Mouse (Mus musculus) WW6 (cell line): ENCODE measurements around the gene Lcn12.

ENCODE experiments used
- DNase-seq: peaks from one replicate; pipeline ENCODE4 v3.0.0-alpha.2; 2013; ENCODE audit warnings: low read depth, low spot score

Lcn12 gene

GRCm38 (mm10) chr2:25496462-25496861 is 2.8 kb upstream of the Lcn12 start:
- DNase-seq, result no peak

- no peak for DNase-seq
Observed at GRCm38 (mm10) chr2:25492988-25493387, 723 bp downstream of the Lcn12 start.

- DNase-seq, result no peak
Observed at GRCm38 (mm10) chr2:25488671-25489068, 5.0 kb downstream of the Lcn12 start.

- no peak for DNase-seq
Observed at GRCm38 (mm10) chr2:25487965-25488670, 5.6 kb downstream of the Lcn12 start.

- no peak for DNase-seq
Observed at GRCm38 (mm10) chr2:25484901-25485647, 8.6 kb downstream of the Lcn12 start.

GRCm38 (mm10) chr2:25482969-25483368 is 10.7 kb downstream of the Lcn12 start:
- no peak for DNase-seq

GRCm38 (mm10) chr2:25480541-25480940 is 13.2 kb downstream of the Lcn12 start:
- no peak for DNase-seq

GRCm38 (mm10) chr2:25479551-25480311 is 14.0 kb downstream of the Lcn12 start:
- no peak for DNase-seq

GRCm38 (mm10) chr2:25477967-25478675 is 15.6 kb downstream of the Lcn12 start:
- DNase-seq, result no peak

GRCm38 (mm10) chr2:25477541-25477940 is 16.2 kb downstream of the Lcn12 start:
- no peak for DNase-seq

- DNase-seq, result no peak
Observed at GRCm38 (mm10) chr2:25472550-25472949, 21.2 kb downstream of the Lcn12 start.

GRCm38 (mm10) chr2:25469969-25470368 is 23.7 kb downstream of the Lcn12 start, which contains the start of gene Ptgds:
Gene Ptgds, minus strand, starts transcription at chr2:25470046.
- DNase-seq, result no peak

GRCm38 (mm10) chr2:25468962-25469915 is 24.5 kb downstream of the Lcn12 start:
- DNase-seq, result no peak

- no peak for DNase-seq
Observed at GRCm38 (mm10) chr2:25467606-25468303, 26.0 kb downstream of the Lcn12 start.

GRCm38 (mm10) chr2:25465816-25466635 is 27.7 kb downstream of the Lcn12 start:
- DNase-seq, result no peak

- no peak for DNase-seq
Observed at GRCm38 (mm10) chr2:25465256-25465655, 28.5 kb downstream of the Lcn12 start.

GRCm38 (mm10) chr2:25463630-25464029 is 30.1 kb downstream of the Lcn12 start:
- no peak for DNase-seq

GRCm38 (mm10) chr2:25461407-25461806 is 32.3 kb downstream of the Lcn12 start:
- no peak for DNase-seq
